Mouse (Mus musculus) limb, embryonic 11.5 days (tissue): ENCODE data around the gene Nfic. TPM values are rescaled to one million over a fixed set of nuclear protein-coding genes. Genes with fewer than 3 reads are reported as not detected.
"Not testable (repeated sequence)": the region's sequence is repeated elsewhere in the genome, so short reads cannot be mapped to it uniquely, and the experiment has no call there.

Source experiments
- ATAC-seq: fragments of 200-750 bp; cut with Nextera tagmentation; 2 replicates; pipeline ENCODE4 v1.8.0; 2017; ENCODE audit warnings: low read depth; ENCODE audit not compliant: insufficient number of reproducible peaks, low FRiP score, low TSS enrichment
- DNase-seq: peaks from one replicate; pipeline ENCODE4 v3.0.0-alpha.2; 2015; ENCODE audit warnings: low spot score
- H3K27ac ChIP-seq: fragments of 300-500 bp; sonication (generic); replicated peaks from 2 replicates; pipeline ENCODE4 v1.5.1; 2014; ENCODE audit warnings: low read depth, mild to moderate bottlenecking, low read length
- H3K27me3 ChIP-seq: fragments of 300-500 bp; sonication (generic); 2 replicates; pipeline ENCODE4 v1.6.1; 2014; ENCODE audit warnings: mild to moderate bottlenecking, low read length, mixed read lengths; ENCODE audit not compliant: control insufficient read depth, insufficient read depth
- H3K36me3 ChIP-seq: fragments of 300-500 bp; sonication (generic); 2 replicates; pipeline ENCODE4 v1.6.1; 2014; ENCODE audit warnings: mild to moderate bottlenecking, low read length, moderate library complexity, mixed read lengths; ENCODE audit not compliant: control insufficient read depth, insufficient read depth
- H3K4me1 ChIP-seq: fragments of 300-500 bp; sonication (generic); 2 replicates; pipeline ENCODE4 v1.6.1; 2014; ENCODE audit warnings: low read length, mixed read lengths; ENCODE audit not compliant: control insufficient read depth, insufficient read depth
- H3K4me2 ChIP-seq: fragments of 300-500 bp; sonication (generic); 2 replicates; pipeline ENCODE4 v1.6.1; 2014; ENCODE audit warnings: low read depth, mild to moderate bottlenecking, moderate library complexity; ENCODE audit not compliant: severe bottlenecking
- H3K4me3 ChIP-seq: fragments of 300-500 bp; sonication (generic); 2 replicates; pipeline ENCODE4 v1.5.1; 2014; ENCODE audit warnings: low read depth, low read length
- H3K9ac ChIP-seq: fragments of 300-500 bp; sonication (generic); 2 replicates; pipeline ENCODE4 v1.6.1; 2014; ENCODE audit warnings: mild to moderate bottlenecking, low read length
- H3K9me3 ChIP-seq: fragments of 300-500 bp; sonication (generic); 2 replicates; pipeline ENCODE4 v1.6.1; 2016; ENCODE audit warnings: low read length; ENCODE audit not compliant: control insufficient read depth
- WGBS: fragments of 180-500 bp; shearing (Covaris S2); extraction: QIAGEN DNeasy Blood & Tissue Kit; methylation state at CpG from one replicate; pipeline ENCODE4 v1.1.7; 2014; 5-methylcytosine and 5-hydroxymethylcytosine counted together
- polyA plus RNA-seq: library from polyadenylated mRNA; unstranded; fragments of >200 nt; fragmentation: Nextera tagmentation; extraction: Ambion mirVana; gene quantifications from 2 replicates; pipeline ENCODE4 v1.2.1, GENCODE M21; 2014

Nfic gene
- polyA plus RNA-seq, 1 experiment from 2014 or later: 16.7 TPM

- Histone ChIP-seq H3K27me3 (peaks cover 55% of the 10 kb centered on the region), H3K4me3 (no peak overlapping the region), H3K4me1 (peaks cover 2% of the 10 kb centered on the region; the same call in 1 of the 2 replicates), H3K4me2 (no peak overlapping the region), H3K9ac (no peak overlapping the region), H3K27ac (no peak overlapping the region), H3K9me3 (no peaks in the 10 kb centered on the region), H3K36me3 (no peaks in the 10 kb centered on the region)
- ATAC-seq (no peak), DNase-seq (no peak)
- 68% methylated on average over 6 of the region's 6 CpGs for WGBS
These were observed 4.1 kb downstream of the Nfic start for GRCm38 (mm10) chr10:81451365-81451745.

DNA sequence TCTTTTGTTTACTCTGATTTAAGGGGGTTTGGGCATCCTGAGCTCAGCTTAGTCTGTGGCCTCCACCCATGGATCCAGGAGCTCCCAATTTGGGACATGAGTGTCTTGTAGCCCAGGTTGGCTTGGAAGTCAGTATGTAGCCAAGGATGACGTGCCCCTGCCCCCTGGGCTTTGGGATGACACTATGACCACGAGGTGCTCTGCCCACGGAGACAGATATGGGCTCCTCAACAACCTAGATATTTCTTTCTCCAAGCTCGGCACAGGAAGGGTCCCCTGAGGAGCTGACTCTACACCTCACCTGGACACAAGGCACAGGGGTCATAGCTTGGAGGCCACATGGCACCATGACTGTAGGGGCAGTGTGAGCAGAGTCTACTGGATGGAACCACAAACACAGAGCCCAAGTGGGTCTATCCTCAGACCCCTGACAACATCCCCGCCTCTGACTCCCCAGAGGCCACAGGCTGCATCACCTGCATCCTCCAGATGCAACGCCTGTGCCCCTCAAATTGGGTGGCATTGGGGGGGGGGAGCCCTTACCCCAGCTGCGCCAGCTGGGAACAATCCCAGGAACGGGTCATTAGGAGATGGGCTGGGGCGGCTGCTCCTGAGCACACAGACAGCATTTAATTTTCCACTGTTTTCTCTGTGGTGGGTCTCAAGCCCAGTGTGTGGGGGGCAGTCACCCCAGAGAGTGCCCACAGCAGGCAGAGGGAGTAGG, 4.6 kb downstream of the Nfic start:
- 0 out of 2 replicates have a peak, but pooled peaks have one; percentile 10 for ATAC-seq
- no peak for DNase-seq
- Histone ChIP-seq H3K4me1 (peaks cover 2% of the 10 kb centered on the region; the same call in 1 of the 2 replicates), H3K4me2 (no peak overlapping the region), H3K9me3 (no peaks in the 10 kb centered on the region), H3K36me3 (no peaks in the 10 kb centered on the region), H3K27me3 (peaks cover 52% of the 10 kb centered on the region), H3K4me3 (no peak overlapping the region), H3K27ac (no peak overlapping the region), H3K9ac (no peak overlapping the region)
- WGBS: 66% methylated on average over 9 of the region's 9 CpGs

DNA sequence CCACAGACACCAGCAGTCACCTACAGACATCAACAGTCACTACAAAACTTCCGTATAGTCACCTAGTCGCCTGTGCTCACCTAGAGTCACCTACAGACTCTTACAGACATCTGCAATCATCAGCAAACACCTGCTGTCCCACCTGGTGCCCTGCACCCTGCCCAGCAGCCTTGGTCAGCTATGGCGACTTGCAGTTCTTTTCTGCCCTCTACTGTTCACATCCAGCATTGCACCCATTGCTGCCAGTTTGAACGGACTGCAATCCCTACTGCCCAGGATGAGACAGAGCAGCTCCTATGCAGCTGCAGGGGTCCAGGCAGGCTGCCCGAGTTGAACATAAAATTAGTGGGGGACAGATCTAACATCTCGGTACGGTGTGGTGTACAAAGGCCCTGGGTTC, 5.3 kb downstream of the Nfic start:
- H3K4me1 ChIP-seq: peaks cover 2% of the 10 kb centered on the region; the same call in 1 of the 2 replicates
- ATAC-seq (peak; percentile 70; the same call in 1 of the 2 replicates), DNase-seq (peak; percentile 95)
- WGBS: 4% methylated on average over 7 of the region's 7 CpGs
- no peak overlapping the region for H3K4me3 ChIP-seq
- no peak overlapping the region for H3K27ac ChIP-seq
- no peak overlapping the region for H3K4me2 ChIP-seq
- H3K9ac ChIP-seq: no peak overlapping the region
- H3K27me3 ChIP-seq: peaks cover 45% of the 10 kb centered on the region
- H3K36me3 ChIP-seq: no peaks in the 10 kb centered on the region
- no peaks in the 10 kb centered on the region for H3K9me3 ChIP-seq

GRCm38 (mm10) chr10:81445516-81445915, 9.9 kb downstream of the Nfic start:
- not testable (repeated sequence) for DNase-seq, H3K27ac ChIP-seq, ATAC-seq, H3K4me2 ChIP-seq, H3K27me3 ChIP-seq, H3K4me1 ChIP-seq, H3K9ac ChIP-seq, H3K36me3 ChIP-seq, H3K4me3 ChIP-seq, H3K9me3 ChIP-seq
- WGBS: 34% methylated on average over 2 of the region's 2 CpGs

DNA sequence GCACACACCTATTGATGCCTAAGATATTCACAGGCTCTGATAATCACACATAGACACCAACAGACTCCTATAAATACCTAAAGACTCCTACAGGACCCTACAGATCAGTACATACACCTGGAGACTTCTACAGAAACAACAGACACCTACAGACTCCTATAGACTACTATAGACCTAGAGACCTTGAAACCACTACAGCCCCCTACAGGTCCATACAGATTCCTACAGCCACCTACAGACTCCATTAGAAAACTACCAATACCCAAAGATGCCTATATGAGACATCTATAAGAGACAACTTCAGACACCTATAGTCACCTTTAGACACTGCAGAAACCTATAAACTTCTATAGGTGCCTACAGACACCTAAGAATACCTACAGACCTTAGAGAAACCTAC, 14.4 kb downstream of the Nfic start:
- ATAC-seq (no peak), DNase-seq (no peak)
- Histone ChIP-seq H3K27me3 (no peaks in the 10 kb centered on the region), H3K4me2 (no peak overlapping the region), H3K9ac (no peak overlapping the region), H3K9me3 (no peaks in the 10 kb centered on the region), H3K36me3 (no peaks in the 10 kb centered on the region), H3K4me1 (no peaks in the 10 kb centered on the region), H3K27ac (no peak overlapping the region), H3K4me3 (no peak overlapping the region)

DNA sequence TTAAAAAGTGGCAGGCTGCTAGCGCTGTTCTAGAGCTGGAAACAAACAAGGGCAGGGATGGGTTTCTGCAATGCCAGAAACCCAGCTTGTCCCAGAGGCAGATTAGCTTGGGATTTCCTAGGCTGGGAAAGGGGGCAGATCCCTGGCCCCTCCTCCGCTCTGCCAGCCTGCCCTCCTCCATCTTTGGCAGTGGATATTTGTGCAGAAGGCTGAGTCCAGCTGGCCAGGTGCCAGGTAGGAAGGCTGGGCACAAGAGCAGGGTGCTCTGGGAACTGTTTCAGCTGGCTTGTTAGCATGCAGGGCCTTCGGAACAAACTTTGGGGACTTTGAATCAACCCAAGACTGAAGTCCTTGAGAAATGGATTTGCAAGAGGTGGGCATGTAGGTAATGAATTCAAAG, 20.0 kb downstream of the Nfic start:
- 78% methylated on average over 3 of the region's 3 CpGs for WGBS
- H3K36me3 ChIP-seq: no peaks in the 10 kb centered on the region
- peaks cover 10% of the 10 kb centered on the region for H3K4me1 ChIP-seq
- no peak overlapping the region for H3K4me2 ChIP-seq
- no peak overlapping the region for H3K9ac ChIP-seq
- DNase-seq (no peak), ATAC-seq (no peak)
- H3K9me3 ChIP-seq: no peaks in the 10 kb centered on the region
- H3K27me3 ChIP-seq: peaks cover 9% of the 10 kb centered on the region; the same call in 1 of the 2 replicates
- no peak overlapping the region for H3K27ac ChIP-seq
- H3K4me3 ChIP-seq: no peak overlapping the region

DNA sequence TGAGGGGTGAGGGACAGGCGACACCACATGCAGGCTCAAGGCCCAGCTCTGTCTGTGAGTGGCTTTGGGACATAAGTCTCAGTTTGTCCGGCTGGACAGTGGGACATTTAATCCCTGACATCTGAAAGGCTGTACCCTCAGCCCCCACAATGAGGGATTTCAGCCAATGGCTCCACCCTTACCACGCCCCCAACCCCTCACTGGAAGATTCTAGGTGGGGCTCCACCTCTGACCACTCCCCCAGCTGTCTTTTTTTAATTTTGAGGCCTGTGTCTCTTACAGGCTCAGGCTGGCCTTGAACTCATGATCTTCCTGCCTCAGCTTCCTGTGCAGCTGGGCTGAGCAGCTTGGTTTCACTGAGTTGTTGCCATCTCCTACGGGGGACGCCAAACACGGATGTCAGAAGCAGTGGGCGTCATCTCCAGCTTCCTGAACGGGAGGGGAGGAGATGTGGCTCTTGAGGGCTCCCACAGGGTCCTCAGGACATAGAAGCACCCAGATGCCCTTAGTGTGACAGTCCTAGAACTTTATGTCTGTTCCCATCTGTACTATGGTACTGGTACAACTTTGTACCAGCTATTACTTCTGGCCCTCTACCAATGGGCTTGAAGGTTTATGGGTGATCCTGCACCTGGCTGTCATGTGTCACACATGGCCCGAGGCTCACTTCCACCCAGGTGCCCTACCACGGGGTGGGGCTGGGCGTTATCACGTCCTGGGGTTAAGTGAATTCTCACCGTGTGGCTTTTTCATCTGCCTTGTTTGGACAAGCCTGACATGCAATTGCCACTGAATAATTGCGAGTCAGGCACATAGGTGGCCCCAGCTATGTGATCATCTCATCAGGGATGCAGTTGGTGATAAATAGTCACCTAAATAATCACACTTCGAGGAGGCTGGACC, 20.8 kb downstream of the Nfic start:
- Histone ChIP-seq H3K4me3 (no peak overlapping the region), H3K9ac (no peak overlapping the region), H3K36me3 (no peaks in the 10 kb centered on the region), H3K4me2 (no peak overlapping the region), H3K27me3 (peaks cover 9% of the 10 kb centered on the region; the same call in 1 of the 2 replicates), H3K9me3 (no peaks in the 10 kb centered on the region), H3K4me1 (peaks cover 10% of the 10 kb centered on the region), H3K27ac (no peak overlapping the region)
- DNase-seq: peak; percentile 20
- 53% methylated on average over 15 of the region's 15 CpGs for WGBS
- ATAC-seq: no peak

- ATAC-seq (no peak), DNase-seq (peak; percentile 20)
- H3K4me3 ChIP-seq: no peak overlapping the region
- H3K9ac ChIP-seq: peak overlapping the region; percentile 2; the same call in 1 of the 2 replicates
- H3K4me2 ChIP-seq: no peak overlapping the region
- peaks cover 9% of the 10 kb centered on the region; the same call in 1 of the 2 replicates for H3K27me3 ChIP-seq
- no peak overlapping the region for H3K27ac ChIP-seq
- H3K4me1 ChIP-seq: peaks cover 10% of the 10 kb centered on the region
- H3K36me3 ChIP-seq: no peaks in the 10 kb centered on the region
- H3K9me3 ChIP-seq: no peaks in the 10 kb centered on the region
- WGBS: 75% methylated on average over 26 of the region's 26 CpGs
These were observed 21.7 kb downstream of the Nfic start for GRCm38 (mm10) chr10:81433541-81434289.
